Mouse (Mus musculus): ENCODE measurements around the gene Prex1.

Prex1 gene

GRCm38 (mm10) chr2:166601420-166601819 is 112.2 kb downstream of the Prex1 start:
- DNase-seq = peak; percentile 89

GRCm38 (mm10) chr2:166598453-166599155 is 115.0 kb downstream of the Prex1 start:
- DNase-seq = no peak

DNA sequence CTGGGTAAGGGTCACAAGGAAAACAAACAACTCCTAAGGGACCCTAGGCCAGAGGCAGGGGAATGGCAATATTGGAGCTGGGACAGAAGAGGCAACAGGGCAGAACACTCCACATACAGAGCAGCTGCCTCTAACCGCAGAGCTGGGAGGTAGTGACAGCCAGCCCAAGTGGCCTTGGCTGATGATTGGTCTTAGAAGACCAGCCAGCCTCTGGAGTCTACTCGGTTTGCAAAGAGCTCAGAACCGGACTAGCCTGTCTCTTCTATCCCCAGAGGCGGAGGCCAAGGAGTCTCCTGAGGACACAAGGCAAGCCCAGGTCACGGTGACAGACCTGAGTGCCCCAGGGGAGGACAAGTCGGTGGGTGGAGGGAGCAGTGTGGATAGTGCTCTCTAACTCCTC is 115.9 kb downstream of the Prex1 start:
- no peak for DNase-seq

DNA sequence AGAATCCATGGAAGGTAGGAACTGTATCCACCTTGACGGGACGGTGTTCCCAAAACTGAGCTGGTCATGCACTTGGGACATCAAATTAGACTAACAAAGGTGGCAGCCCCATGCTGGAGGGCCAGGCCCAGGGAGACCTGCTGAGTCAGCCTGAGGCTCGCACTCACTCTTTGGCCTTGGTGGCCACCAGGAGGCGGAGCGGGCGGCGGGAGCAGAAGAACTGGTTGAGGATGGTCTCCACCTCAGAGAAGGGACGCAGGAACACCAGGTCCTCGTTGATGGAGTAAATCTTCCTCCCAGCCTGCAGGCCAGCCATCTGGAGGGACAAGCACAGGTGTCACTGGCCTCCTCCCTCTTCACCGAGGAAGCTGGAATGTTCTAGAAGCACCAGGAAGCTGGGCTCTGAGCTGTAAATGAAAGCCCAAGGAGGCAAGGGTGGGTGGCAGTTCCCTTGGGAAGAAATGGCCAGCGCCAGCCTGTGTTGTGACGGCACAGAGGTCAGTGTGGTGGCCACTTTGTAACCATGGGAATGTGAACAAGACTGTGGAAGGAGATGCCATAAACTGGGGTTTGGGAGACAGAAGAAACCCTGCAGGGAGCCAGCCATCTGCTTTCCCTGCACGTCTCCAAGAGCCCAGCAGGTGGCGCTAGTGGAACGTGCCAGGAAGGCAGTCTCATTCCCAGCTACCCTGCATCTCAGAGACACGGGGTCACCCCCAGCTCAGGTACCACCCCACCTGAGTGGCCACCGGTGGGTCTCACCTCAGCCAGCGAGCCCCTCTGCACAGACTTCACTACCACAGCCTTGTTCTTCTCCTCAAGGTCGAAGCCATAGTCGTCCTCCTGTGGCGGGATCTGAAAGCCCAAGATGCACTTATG is 121.4 kb downstream of the Prex1 start:
- no peak for DNase-seq

- no peak for DNase-seq
Observed at GRCm38 (mm10) chr2:166584491-166584890, 129.1 kb downstream of the Prex1 start.

DNA sequence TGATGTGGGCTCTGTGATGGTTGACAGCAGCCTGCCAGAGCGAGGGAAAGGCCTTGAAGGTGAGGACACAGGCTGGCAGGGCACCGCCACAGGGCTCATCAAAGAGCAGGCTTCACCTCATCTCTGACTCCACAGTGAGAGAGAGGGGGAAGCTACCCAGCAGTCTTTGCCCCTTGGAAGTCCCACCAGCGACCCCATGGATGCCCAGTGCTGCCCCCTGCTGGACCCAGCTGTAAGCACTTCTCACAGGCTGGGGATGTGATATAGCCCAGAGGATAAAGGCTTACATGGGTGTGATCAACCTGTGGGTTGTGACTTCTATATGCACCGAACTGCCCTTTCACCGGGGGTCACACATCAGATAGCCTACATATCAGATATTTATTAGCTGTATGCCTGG is 130.3 kb downstream of the Prex1 start:
- no peak for DNase-seq

- no peak for DNase-seq
Observed at GRCm38 (mm10) chr2:166581881-166582583, 131.6 kb downstream of the Prex1 start.

DNA sequence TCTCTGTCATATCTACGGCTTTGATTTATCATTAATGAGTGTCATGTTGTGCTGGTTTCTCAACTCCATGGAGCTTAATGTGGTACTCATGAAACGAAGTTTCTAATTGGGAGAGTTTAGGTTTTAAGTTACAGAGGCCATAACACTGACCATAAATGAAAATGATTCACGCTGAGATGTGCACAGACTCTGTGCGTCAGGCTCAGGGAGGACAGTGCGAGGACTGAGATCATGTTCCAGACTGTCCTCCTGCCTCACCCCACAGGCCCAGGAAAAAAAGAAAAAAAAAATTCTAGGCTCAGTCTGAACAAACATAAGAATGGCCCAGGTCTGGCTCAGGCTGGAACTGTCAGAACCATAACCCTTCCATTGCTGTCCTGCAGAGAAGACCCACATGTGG is 133.8 kb downstream of the Prex1 start:
- no peak for DNase-seq

DNA sequence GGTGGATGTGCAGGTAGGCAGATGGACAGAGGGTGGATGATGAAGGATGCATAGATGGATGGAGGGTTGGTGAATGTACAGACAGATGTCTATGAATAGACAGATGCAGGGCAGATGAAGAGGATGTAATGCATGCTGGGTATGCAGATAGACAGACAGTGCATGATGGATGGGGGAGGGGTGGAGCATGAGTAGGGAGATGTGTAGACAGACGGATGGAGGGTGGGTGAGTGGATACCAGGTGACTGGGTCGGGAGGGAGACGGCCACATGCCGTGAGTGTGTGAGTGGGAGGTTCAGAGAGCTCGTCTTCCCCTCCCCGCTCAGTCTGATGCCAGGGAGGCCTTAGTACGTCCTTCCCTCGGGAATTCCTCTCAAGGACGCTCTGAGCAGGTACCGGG is 134.3 kb downstream of the Prex1 start:
- no peak for DNase-seq

DNA sequence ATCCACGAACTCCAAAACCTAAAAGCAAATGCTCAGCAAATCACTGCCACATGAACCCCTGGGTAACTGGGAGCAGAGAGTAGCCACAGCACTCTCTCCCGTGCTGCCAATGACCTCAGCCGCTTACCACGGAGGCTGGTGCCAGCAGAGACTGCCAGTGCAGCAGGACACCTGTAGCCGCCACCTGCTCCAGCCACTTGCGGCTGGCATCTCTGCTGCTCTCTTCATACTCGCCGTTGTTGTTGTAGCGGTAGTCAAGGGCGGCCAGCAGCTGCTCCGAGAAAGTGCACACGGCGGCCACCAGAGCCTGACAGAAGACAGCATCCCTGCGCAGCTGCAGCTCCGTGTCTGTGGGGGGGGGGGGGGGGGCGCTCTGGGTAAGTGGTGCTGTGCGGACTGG is 138.2 kb downstream of the Prex1 start:
- no peak for DNase-seq

GRCm38 (mm10) chr2:166574934-166575333 is 138.7 kb downstream of the Prex1 start:
- DNase-seq = no peak

DNA sequence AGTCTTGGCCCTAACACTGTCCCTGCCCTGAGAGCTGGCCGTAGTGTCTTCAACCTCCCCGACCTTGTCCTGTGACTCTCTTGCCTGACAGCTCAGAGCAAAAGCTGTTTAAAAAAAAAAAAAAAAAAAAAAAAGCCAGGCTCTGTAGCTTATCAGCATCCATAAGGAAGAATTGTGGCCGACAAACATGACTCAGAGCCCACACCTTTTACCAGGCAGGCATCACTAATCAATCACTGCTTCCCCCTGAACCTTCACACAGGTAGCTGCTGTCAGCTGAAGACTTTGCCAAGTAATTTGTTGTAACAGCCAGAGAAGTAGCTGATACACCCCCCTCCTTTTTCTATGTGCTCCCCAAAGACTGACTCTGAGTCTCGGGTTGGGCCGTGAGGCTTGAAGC is 140.0 kb downstream of the Prex1 start:
- DNase-seq = no peak

DNA sequence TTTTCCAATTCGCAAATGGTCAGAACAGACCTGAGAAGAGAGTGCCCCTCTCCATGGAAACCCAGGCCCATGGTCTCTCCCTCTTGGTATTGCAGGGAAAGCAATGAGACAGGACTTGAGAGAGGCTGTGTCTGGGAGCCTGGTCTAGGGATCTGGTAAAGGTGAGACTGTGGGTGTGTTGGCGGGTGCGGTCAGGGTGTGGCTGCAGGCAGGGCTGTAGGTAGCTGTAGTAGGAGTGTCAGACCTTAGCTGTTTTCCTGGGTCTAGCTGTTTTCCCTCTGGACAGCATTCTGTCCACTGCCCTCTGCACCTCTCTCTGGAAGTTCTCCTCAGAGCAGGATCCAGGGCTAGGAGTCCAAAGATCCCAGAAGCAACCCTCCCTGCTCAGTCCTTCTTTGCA is 141.3 kb downstream of the Prex1 start:
- no peak for DNase-seq

- no peak for DNase-seq
Observed at GRCm38 (mm10) chr2:166569182-166569581, 144.4 kb downstream of the Prex1 start.

GRCm38 (mm10) chr2:166565503-166565902 is 148.1 kb downstream of the Prex1 start:
- no peak for DNase-seq

- no peak for DNase-seq
Observed at GRCm38 (mm10) chr2:166564455-166564854, 149.2 kb downstream of the Prex1 start.

GRCm38 (mm10) chr2:166563890-166564289 is 149.7 kb downstream of the Prex1 start:
- DNase-seq = peak; percentile 96

DNA sequence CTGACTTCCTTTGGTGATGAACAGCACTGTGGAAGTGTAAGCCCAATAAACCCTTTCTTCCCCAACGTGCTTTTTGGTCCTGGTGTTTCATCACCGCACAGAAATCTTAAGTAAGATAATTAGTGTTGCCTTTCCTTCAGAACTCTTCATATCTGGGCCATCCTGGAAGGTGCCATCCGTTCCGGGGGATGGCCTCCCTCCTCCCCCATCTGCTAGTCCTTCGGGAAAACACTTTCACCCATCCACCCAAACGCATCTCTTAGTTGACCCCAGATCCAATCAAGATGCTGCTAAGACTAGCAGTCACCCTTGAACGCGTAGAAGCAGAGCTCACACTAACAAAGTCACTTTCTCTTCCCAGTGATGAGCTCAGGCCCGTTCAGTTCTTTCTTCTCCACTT is 150.6 kb downstream of the Prex1 start:
- no peak for DNase-seq

- DNase-seq = no peak
Observed at GRCm38 (mm10) chr2:166561781-166562180, 151.9 kb downstream of the Prex1 start.

DNA sequence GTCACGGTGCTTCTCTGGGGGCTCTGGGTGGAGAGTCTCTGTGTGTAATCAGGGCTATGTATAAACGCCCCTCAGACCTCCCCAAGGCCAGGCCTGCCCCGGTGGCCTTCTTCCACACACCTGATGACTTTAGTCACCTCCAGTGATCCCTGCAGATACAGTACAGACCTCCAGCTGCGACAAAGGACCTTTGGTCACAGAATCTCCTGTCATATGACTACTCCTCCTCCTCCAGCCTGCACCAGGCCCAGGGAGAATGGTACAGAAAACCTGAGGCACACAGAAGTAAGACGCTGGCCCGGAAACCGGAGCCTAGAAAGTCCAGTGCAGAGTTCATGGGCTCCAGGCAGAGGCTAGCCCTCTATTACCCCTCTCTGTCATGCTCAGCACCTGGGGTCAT is 152.8 kb downstream of the Prex1 start:
- DNase-seq = no peak

DNA sequence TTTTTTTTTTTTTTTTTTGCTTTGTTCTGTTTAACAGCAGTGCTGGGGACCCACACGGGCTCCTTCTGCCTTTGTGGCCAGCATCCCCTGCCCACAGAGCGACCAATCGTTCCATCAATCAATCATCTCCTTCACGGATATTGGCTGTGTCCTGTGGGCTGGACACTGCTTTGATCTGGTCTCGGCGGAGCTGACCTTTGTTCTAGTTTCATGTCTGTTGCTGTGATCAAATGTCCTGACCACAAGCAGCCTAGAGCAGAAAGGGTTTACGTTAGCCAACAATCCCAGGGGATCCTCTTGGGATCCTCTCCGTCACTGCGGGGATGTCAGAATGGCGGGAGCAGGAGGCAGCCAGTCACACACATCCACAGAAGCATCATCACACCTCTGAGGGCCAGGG is 154.1 kb downstream of the Prex1 start:
- no peak for DNase-seq

- DNase-seq = no peak
Observed at GRCm38 (mm10) chr2:166555508-166555907, 158.1 kb downstream of the Prex1 start.

DNA sequence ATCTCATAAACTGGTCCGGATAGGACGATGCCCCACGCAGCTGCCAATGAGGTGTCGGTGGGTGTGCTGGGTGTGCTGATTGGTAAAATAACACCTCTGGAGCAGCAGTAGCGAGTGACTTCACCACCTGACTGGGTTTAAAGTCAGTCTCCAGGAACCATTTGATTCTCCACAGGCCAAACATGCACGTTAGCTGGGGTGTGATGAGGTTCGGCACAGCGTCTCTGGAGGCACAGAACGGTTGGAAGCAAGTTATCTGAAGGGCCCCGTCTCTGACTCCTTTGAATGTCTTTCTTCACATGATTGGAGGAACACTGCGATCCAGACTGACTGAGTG is 159.5 kb downstream of the Prex1 start:
- DNase-seq = no peak
